Mouse (Mus musculus): ENCODE data around the gene Cdc14a.

GRCm38 (mm10) chr3:116277146-116277545 is 146.7 kb downstream of the Cdc14a start:
- TF ChIP-seq CTCF (IDR thresholded peaks at IDR 0.05; ENCODE audit: borderline replicate concordance, control insufficient read depth, extremely low read depth, insufficient read depth, low read length, poor library complexity) (no peak), POLR2A (IDR thresholded peaks at IDR 0.05; ENCODE audit: control insufficient read depth, extremely low read depth, insufficient read depth, low read length, poor library complexity) (no peak)

All from thymus, adult 2 months (tissue).